Mouse (Mus musculus): Measurements from ENCODE around the gene Rita1. TPM values are rescaled to one million over a fixed set of nuclear protein-coding genes. Genes with fewer than 3 reads are reported as not detected.

The Rita1 gene
- polyA plus RNA-seq, 1 experiment from 2014 or later = 8.9 TPM

- H3K36me3 ChIP-seq (ENCODE audit: control insufficient read depth, insufficient read depth, low read length) = no peaks in the 10 kb centered on the region
- no peaks in the 10 kb centered on the region for H3K27me3 ChIP-seq (ENCODE audit: control insufficient read depth, insufficient read depth, low read length)
- DNase-seq (ENCODE audit: low spot score, missing footprints) (no peak), ATAC-seq (ENCODE audit: low FRiP score) (no peak)
- no peak overlapping the region for H3K4me3 ChIP-seq (ENCODE audit: low read depth, low read length)
- WGBS = 66% methylated on average over 5 of the region's 5 CpGs
- H3K4me2 ChIP-seq = no peak overlapping the region
- H3K9me3 ChIP-seq (ENCODE audit: control insufficient read depth, low read length) = peaks cover 2% of the 10 kb centered on the region; the same call in 1 of the 2 replicates
- no peak overlapping the region for H3K9ac ChIP-seq (ENCODE audit: low read length)
- no peak overlapping the region for H3K27ac ChIP-seq (ENCODE audit: low read depth, low read length)
- no peaks in the 10 kb centered on the region; the same call in 1 of the 2 replicates for H3K4me1 ChIP-seq (ENCODE audit: control insufficient read depth, insufficient read depth, low read length)
Observed at GRCm38 (mm10) chr5:120634860-120635259, 22.5 kb upstream of the Rita1 start.

DNA sequence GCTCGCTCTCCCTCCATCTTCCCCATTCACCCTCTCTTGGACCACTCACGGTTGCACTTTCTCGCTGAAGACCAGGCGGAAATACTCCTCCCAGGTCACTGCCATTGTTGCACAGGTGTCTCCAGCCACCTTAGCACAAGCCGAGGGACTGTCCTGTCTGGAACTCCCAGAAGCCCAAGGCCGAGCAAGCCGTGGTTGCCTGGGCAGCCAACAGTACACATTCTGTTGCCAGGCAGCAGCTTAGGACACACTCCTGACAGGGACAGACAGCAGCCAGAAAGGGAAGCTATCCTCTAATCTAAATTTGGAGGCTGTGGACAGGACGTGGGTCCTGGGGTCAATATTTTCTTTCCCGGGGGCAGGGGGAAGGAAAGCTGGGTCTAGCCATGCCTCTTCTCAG is 21.7 kb upstream of the Rita1 start, which contains the start of gene Cfap73:
Cfap73 (minus strand) TSS at position 105 of the 400 bp plus-strand sequence.
- ATAC-seq (ENCODE audit: low FRiP score) (no peak), DNase-seq (ENCODE audit: low spot score, missing footprints) (no peak)
- no peak within 1 kb of the TSS for H3K9ac ChIP-seq (ENCODE audit: low read length)
- no peak within 1 kb of the TSS for H3K4me2 ChIP-seq
- peaks cover 2% of the 10 kb centered on the region; the same call in 1 of the 2 replicates for H3K9me3 ChIP-seq (ENCODE audit: control insufficient read depth, low read length)
- no peaks in the 10 kb centered on the region for H3K36me3 ChIP-seq (ENCODE audit: control insufficient read depth, insufficient read depth, low read length)
- H3K4me1 ChIP-seq (ENCODE audit: control insufficient read depth, insufficient read depth, low read length) = no peaks in the 10 kb centered on the region; the same call in 1 of the 2 replicates
- no peak within 1 kb of the TSS for H3K4me3 ChIP-seq (ENCODE audit: low read depth, low read length)
- H3K27me3 ChIP-seq (ENCODE audit: control insufficient read depth, insufficient read depth, low read length) = no peaks in the 10 kb centered on the region
- H3K27ac ChIP-seq (ENCODE audit: low read depth, low read length) = no peak within 1 kb of the TSS
- 61% methylated on average over 9 of the region's 9 CpGs for WGBS

- WGBS = 90% methylated on average over 5 of the region's 5 CpGs
- peaks cover 2% of the 10 kb centered on the region; the same call in 1 of the 2 replicates for H3K9me3 ChIP-seq (ENCODE audit: control insufficient read depth, low read length)
Observed at GRCm38 (mm10) chr5:120631892-120632291, 19.5 kb upstream of the Rita1 start.

DNA sequence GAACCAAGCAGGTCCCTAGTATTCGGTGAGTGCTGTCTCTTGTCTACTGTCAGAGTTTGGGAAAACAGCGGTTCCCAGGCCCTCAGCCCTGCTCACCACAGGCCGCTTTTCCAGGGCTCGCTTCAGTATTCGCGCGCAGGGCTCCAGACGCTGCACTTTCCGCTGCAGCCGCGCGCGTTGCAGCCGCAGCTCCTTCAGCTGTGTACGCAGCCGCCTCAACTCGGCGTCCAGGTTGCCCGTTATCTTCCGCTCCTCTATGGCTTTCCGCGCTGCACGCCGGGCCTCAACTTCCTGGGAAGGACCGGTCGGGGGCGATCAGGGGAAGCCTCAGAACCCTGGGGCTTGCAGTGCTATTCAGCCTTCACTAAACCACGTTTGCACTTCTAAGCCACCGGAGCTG is 18.7 kb upstream of the Rita1 start:
- H3K27ac ChIP-seq (ENCODE audit: low read depth, low read length) = no peak overlapping the region
- no peak for DNase-seq (ENCODE audit: low spot score, missing footprints)
- H3K4me1 ChIP-seq (ENCODE audit: control insufficient read depth, insufficient read depth, low read length) = no peaks in the 10 kb centered on the region; the same call in 1 of the 2 replicates
- ATAC-seq (ENCODE audit: low FRiP score) = no peak
- peak overlapping the region; percentile 31; the same call in 1 of the 2 replicates for H3K4me2 ChIP-seq
- H3K27me3 ChIP-seq (ENCODE audit: control insufficient read depth, insufficient read depth, low read length) = no peaks in the 10 kb centered on the region
- 9% methylated on average over 29 of the region's 29 CpGs for WGBS
- H3K36me3 ChIP-seq (ENCODE audit: control insufficient read depth, insufficient read depth, low read length) = peaks cover 5% of the 10 kb centered on the region; the same call in 1 of the 2 replicates
- 0 out of 2 replicates have a peak overlapping the region, but pooled peaks have one; percentile 34 for H3K9ac ChIP-seq (ENCODE audit: low read length)
- H3K4me3 ChIP-seq (ENCODE audit: low read depth, low read length) = no peak overlapping the region
- peaks cover 2% of the 10 kb centered on the region; the same call in 1 of the 2 replicates for H3K9me3 ChIP-seq (ENCODE audit: control insufficient read depth, low read length)

More at GRCm38 (mm10) chr5:120631892-120632291, 19.5 kb upstream of the Rita1 start:
- H3K27me3 ChIP-seq (ENCODE audit: control insufficient read depth, insufficient read depth, low read length) = no peaks in the 10 kb centered on the region
- DNase-seq (ENCODE audit: low spot score, missing footprints) = no peak
- no peak overlapping the region for H3K4me2 ChIP-seq
- no peak overlapping the region for H3K4me3 ChIP-seq (ENCODE audit: low read depth, low read length)
- H3K36me3 ChIP-seq (ENCODE audit: control insufficient read depth, insufficient read depth, low read length) = peaks cover 5% of the 10 kb centered on the region; the same call in 1 of the 2 replicates
- no peak overlapping the region for H3K27ac ChIP-seq (ENCODE audit: low read depth, low read length)
- no peak for ATAC-seq (ENCODE audit: low FRiP score)
- H3K9ac ChIP-seq (ENCODE audit: low read length) = no peak overlapping the region
- H3K4me1 ChIP-seq (ENCODE audit: control insufficient read depth, insufficient read depth, low read length) = no peaks in the 10 kb centered on the region; the same call in 1 of the 2 replicates

GRCm38 (mm10) chr5:120628624-120629023 is 16.2 kb upstream of the Rita1 start:
- Histone ChIP-seq H3K36me3 (ENCODE audit: control insufficient read depth, insufficient read depth, low read length) (peaks cover 17% of the 10 kb centered on the region), H3K4me2 (no peak overlapping the region), H3K27me3 (ENCODE audit: control insufficient read depth, insufficient read depth, low read length) (no peaks in the 10 kb centered on the region), H3K27ac (ENCODE audit: low read depth, low read length) (no peak overlapping the region), H3K4me3 (ENCODE audit: low read depth, low read length) (no peak overlapping the region), H3K4me1 (ENCODE audit: control insufficient read depth, insufficient read depth, low read length) (no peaks in the 10 kb centered on the region), H3K9ac (ENCODE audit: low read length) (no peak overlapping the region), H3K9me3 (ENCODE audit: control insufficient read depth, low read length) (peaks cover 2% of the 10 kb centered on the region; the same call in 1 of the 2 replicates)
- DNase-seq (ENCODE audit: low spot score, missing footprints) (no peak), ATAC-seq (ENCODE audit: low FRiP score) (no peak)
- 84% methylated on average over 7 of the region's 7 CpGs for WGBS

DNA sequence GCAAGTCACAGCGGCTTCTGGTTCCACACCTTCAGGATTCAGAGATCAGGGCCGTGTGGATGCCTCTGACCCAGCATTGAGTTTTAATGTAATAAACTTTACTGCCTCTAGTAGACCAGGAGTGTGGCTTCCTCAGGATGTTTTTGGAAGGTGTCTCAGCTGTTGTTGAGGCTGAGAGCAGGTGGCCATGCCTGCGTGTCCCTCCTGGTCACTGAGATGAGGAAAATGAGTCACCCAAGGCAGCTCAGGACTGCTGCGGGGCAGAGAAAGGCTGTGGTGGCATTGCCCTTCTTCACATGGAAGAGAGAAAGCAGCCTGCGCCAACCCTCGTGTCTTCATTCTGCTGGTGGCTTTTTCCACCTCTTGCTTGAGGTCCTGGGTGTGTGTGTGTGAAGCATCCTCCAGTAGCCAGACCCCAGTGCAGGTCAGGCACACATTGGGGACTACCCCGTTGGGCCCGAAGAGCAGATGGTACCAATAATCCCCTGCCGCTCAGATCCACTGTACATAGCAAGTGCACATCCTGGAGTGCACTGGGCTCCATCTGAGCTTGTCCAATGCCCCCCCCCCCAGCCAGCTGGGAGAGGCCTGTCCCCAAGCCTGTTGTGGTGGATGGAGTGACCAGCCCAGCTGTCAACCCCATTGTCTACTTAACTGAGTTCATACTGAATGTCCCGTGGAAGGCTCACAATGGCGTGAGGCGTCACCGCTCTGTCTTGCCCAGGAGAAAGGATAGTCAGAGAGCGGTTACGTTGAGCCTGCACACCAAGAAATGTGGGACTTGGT is 15.3 kb upstream of the Rita1 start:
- Histone ChIP-seq H3K4me2 (no peak overlapping the region), H3K27me3 (ENCODE audit: control insufficient read depth, insufficient read depth, low read length) (no peaks in the 10 kb centered on the region), H3K4me3 (ENCODE audit: low read depth, low read length) (no peak overlapping the region), H3K9ac (ENCODE audit: low read length) (no peak overlapping the region), H3K9me3 (ENCODE audit: control insufficient read depth, low read length) (peaks cover 2% of the 10 kb centered on the region; the same call in 1 of the 2 replicates), H3K36me3 (ENCODE audit: control insufficient read depth, insufficient read depth, low read length) (peaks cover 20% of the 10 kb centered on the region), H3K27ac (ENCODE audit: low read depth, low read length) (no peak overlapping the region), H3K4me1 (ENCODE audit: control insufficient read depth, insufficient read depth, low read length) (no peaks in the 10 kb centered on the region)
- WGBS = 85% methylated on average over 15 of the region's 15 CpGs
- no peak for DNase-seq (ENCODE audit: low spot score, missing footprints)
- no peak for ATAC-seq (ENCODE audit: low FRiP score)

GRCm38 (mm10) chr5:120626399-120626798 is 14.0 kb upstream of the Rita1 start:
- WGBS = 29% methylated on average over 19 of the region's 19 CpGs
- no peaks in the 10 kb centered on the region for H3K27me3 ChIP-seq (ENCODE audit: control insufficient read depth, insufficient read depth, low read length)
- H3K4me3 ChIP-seq (ENCODE audit: low read depth, low read length) = no peak overlapping the region
- no peaks in the 10 kb centered on the region for H3K9me3 ChIP-seq (ENCODE audit: control insufficient read depth, low read length)
- H3K4me2 ChIP-seq = no peak overlapping the region
- ATAC-seq (ENCODE audit: low FRiP score) (peak; percentile 54; the same call in 1 of the 2 replicates), DNase-seq (ENCODE audit: low spot score, missing footprints) (no peak)
- H3K9ac ChIP-seq (ENCODE audit: low read length) = no peak overlapping the region
- H3K36me3 ChIP-seq (ENCODE audit: control insufficient read depth, insufficient read depth, low read length) = peaks cover 20% of the 10 kb centered on the region
- H3K27ac ChIP-seq (ENCODE audit: low read depth, low read length) = no peak overlapping the region
- no peaks in the 10 kb centered on the region for H3K4me1 ChIP-seq (ENCODE audit: control insufficient read depth, insufficient read depth, low read length)

DNA sequence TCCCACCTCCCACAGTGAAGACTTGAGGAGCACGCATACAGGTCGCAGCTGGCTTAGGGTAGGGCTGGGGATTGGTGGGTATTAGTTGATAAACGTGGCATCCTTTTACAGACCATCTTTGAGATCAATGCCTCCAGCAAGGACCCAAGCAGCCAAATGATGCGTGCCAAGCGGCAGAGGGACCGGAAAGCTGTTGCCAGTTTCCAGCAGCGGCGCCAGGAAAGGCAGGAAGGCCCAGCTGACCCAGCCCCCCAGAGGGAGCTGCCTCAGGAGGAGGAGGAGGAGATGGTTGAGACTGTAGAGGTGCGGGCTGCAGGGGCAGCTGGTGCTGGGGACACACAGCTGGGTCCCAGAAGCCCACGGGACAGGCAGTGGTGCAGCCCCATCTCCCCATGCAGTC is 12.0 kb upstream of the Rita1 start:
- DNase-seq (ENCODE audit: low spot score, missing footprints) = no peak
- H3K36me3 ChIP-seq (ENCODE audit: control insufficient read depth, insufficient read depth, low read length) = peaks cover 33% of the 10 kb centered on the region
- 89% methylated on average over 10 of the region's 10 CpGs for WGBS

DNA sequence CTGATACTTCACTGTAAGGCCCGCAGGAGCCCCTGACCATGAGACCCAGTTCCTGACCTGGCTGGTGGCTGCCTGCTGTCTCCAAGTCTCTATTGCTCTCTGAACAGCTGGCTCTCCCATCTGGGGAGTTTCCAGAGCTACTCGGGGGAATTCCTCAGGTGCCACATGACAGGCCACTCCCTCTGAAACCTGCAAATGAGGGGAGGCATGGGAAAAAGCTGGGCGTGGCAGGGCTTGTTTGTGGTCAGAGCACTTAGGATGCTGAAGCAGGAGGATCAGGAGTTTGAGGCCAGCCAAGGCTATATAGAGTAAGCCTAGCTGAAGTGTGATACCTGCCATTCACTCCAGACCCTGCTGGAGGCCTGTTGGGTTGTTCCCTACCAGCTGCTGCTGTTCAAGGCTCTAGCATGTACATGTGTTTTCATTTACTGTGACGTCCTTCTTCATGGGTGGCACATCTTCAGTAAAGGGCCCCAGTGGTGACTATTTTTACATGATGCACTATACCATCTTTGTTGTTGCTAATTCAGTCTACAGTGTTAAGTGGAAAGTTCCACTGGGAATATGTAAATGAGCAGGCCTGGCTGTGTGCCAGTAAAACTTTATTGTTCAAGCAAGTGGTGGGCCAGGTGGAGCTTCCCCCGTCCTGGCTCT is 9.9 kb upstream of the Rita1 start:
- Histone ChIP-seq H3K4me1 (ENCODE audit: control insufficient read depth, insufficient read depth, low read length) (no peaks in the 10 kb centered on the region), H3K9me3 (ENCODE audit: control insufficient read depth, low read length) (no peaks in the 10 kb centered on the region), H3K27ac (ENCODE audit: low read depth, low read length) (no peak overlapping the region), H3K4me2 (no peak overlapping the region), H3K4me3 (ENCODE audit: low read depth, low read length) (no peak overlapping the region), H3K9ac (ENCODE audit: low read length) (no peak overlapping the region), H3K36me3 (ENCODE audit: control insufficient read depth, insufficient read depth, low read length) (peaks cover 39% of the 10 kb centered on the region), H3K27me3 (ENCODE audit: control insufficient read depth, insufficient read depth, low read length) (no peaks in the 10 kb centered on the region)
- WGBS = 89% methylated on average over 5 of the region's 5 CpGs
- DNase-seq (ENCODE audit: low spot score, missing footprints) = no peak
- no peak for ATAC-seq (ENCODE audit: low FRiP score)

More for the DNA sequence above, 12.0 kb upstream of the Rita1 start:
- Histone ChIP-seq H3K4me2 (no peak overlapping the region), H3K9ac (ENCODE audit: low read length) (no peak overlapping the region), H3K4me1 (ENCODE audit: control insufficient read depth, insufficient read depth, low read length) (no peaks in the 10 kb centered on the region), H3K4me3 (ENCODE audit: low read depth, low read length) (no peak overlapping the region), H3K9me3 (ENCODE audit: control insufficient read depth, low read length) (no peaks in the 10 kb centered on the region), H3K27me3 (ENCODE audit: control insufficient read depth, insufficient read depth, low read length) (no peaks in the 10 kb centered on the region), H3K27ac (ENCODE audit: low read depth, low read length) (no peak overlapping the region)
- ATAC-seq (ENCODE audit: low FRiP score) = no peak
